8 mouse cellular contexts compared by ENCODE assay signal in the genomic region with DNA sequence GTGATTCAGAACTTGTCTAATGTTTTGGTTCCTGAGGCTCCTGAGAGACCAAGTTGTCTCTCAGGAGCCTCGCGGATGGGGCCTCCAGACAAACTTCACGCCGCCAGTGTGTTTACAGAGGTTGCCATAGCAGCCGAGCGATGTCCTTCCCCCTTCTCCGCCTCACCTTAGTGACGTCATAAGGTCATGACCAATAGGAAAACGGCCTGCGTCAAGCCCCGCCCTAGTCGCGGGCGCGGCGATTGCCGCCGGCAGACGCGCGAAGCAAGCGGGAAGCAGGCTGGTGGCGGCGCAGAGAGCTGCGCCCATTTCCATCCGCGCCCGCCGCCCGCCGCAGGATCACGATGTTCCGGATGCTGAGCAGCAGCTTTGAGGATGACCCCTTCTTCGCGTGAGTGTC. TPM values are rescaled to one million over a fixed set of nuclear protein-coding genes. Genes with fewer than 3 reads are reported as not detected.
DNase-seq lines count a peak whose midpoint lies in the region; ATAC-seq lines count a peak whose summit lies in the region.

A gene (plus strand): TSS at position 226 of the 400 bp plus-strand sequence.

- DNase-seq in B cell, adult 2 months = peak; percentile 85 to 86
- DNase-seq in liver = peak; percentile 85
- DNase-seq in spleen, postnatal 36 days (ENCODE audit: low spot score in 2 of 2) = peak; percentile 63 to 66

- H3K27me3 ChIP-seq in heart, embryonic 12.5 days (replicated peaks) = no peaks in the 10 kb centered on the region
- peaks cover 13% of the 10 kb centered on the region for H3K27me3 ChIP-seq in kidney, embryonic 16.5 days (ENCODE audit: insufficient read depth, low read length)

- peak within 1 kb of the TSS; percentile 72 for H3K9ac ChIP-seq in heart, embryonic 12.5 days
- peak within 1 kb of the TSS; percentile 54; the same call in 1 of the 2 replicates for H3K9ac ChIP-seq in kidney, embryonic 16.5 days (replicated peaks; ENCODE audit: low read length)

- H3K27ac ChIP-seq in brown adipose tissue, adult 24 weeks (replicated peaks; ENCODE audit: low read depth, low read length) = no peak within 1 kb of the TSS
- H3K27ac ChIP-seq in heart, embryonic 12.5 days (ENCODE audit: poor library complexity, severe bottlenecking) = peak within 1 kb of the TSS; percentile 32
- H3K27ac ChIP-seq in kidney, embryonic 16.5 days (ENCODE audit: low read length) = no peak within 1 kb of the TSS

- peak within 1 kb of the TSS; percentile 78 for H3K4me2 ChIP-seq in heart, embryonic 12.5 days
- H3K4me2 ChIP-seq in kidney, embryonic 16.5 days (replicated peaks; ENCODE audit: low read depth, low read length) = peak within 1 kb of the TSS; percentile 78

- H3K9me3 ChIP-seq in heart, embryonic 12.5 days (replicated peaks) = no peaks in the 10 kb centered on the region
- no peaks in the 10 kb centered on the region for H3K9me3 ChIP-seq in kidney, embryonic 16.5 days (ENCODE audit: low read length)

- peak; percentile 67 for ATAC-seq in erythroid progenitor cell, adult 5-6 weeks (replicated peaks; ENCODE audit: low FRiP score, poor library complexity, severe bottlenecking)
- peak; percentile 92 for ATAC-seq in heart, embryonic 12.5 days (ENCODE audit: insufficient number of reproducible peaks, low FRiP score)
- ATAC-seq in kidney, embryonic 16.5 days (ENCODE audit: low FRiP score, low TSS enrichment) = peak; percentile 98
- ATAC-seq in monocyte, adult 5-6 weeks (replicated peaks; ENCODE audit: insufficient number of reproducible peaks, low FRiP score, low TSS enrichment, poor library complexity, severe bottlenecking) = 0 out of 2 replicates have a peak, but pooled peaks have one; percentile 22

- H3K4me3 ChIP-seq in brown adipose tissue, adult 24 weeks (ENCODE audit: insufficient read depth, low read depth, low read length) = peak within 1 kb of the TSS; percentile 45
- H3K4me3 ChIP-seq in heart, embryonic 12.5 days = peak within 1 kb of the TSS; percentile 68
- peak within 1 kb of the TSS; percentile 51 for H3K4me3 ChIP-seq in kidney, embryonic 16.5 days (ENCODE audit: low read length)

- under 1% methylated on average over 35 of the region's 35 CpGs for WGBS in heart, embryonic 12.5 days
- under 1% methylated on average over 35 of the region's 35 CpGs for WGBS in kidney, embryonic 16.5 days

- no peaks in the 10 kb centered on the region for H3K4me1 ChIP-seq in brown adipose tissue, adult 24 weeks (ENCODE audit: control insufficient read depth, insufficient read depth, insufficient read length, low read length)
- H3K4me1 ChIP-seq in heart, embryonic 12.5 days (replicated peaks) = peaks cover 19% of the 10 kb centered on the region
- no peaks in the 10 kb centered on the region for H3K4me1 ChIP-seq in kidney, embryonic 16.5 days (ENCODE audit: insufficient read depth, low read length)

- no peaks in the 10 kb centered on the region for H3K36me3 ChIP-seq in heart, embryonic 12.5 days
- no peaks in the 10 kb centered on the region for H3K36me3 ChIP-seq in kidney, embryonic 16.5 days (ENCODE audit: insufficient read depth, low read length)

RNA-seq across cellular contexts. Expression of the gene that starts here (rescaled TPM):
- polyA plus RNA-seq in brown adipose tissue, adult 24 weeks (2012; ENCODE audit: insufficient read depth, insufficient read length, missing spikeins) = 10.9 and 13.2 TPM in 2 replicates
- total RNA-seq in erythroid progenitor cell, adult 5-6 weeks (2015; ENCODE audit: low replicate concordance) = not detected in 2 replicates
- total RNA-seq in erythroid progenitor cell, adult 5-6 weeks (2017; ENCODE audit: low replicate concordance) = not detected in 2 replicates
- polyA plus RNA-seq in heart, embryonic 12.5 days (2016; fragmentation: Nextera tagmentation; extraction: Ambion mirVana) = 114 and 116 TPM in 2 replicates
- 11.6 and 12.1 TPM in 2 replicates for polyA plus RNA-seq in kidney, embryonic 16.5 days (2015; fragmentation: Nextera tagmentation; extraction: Ambion mirVana)
- total RNA-seq in monocyte, adult 5-6 weeks (2017) = 0.32 to 0.39 TPM in 2 of 3 replicates, not detected in the other

Comparison
In these comparisons a context has a peak if more than half of its experiments do, and no peak if none do; other contexts are left out.
1. Peak in ATAC-seq in erythroid progenitor cell, adult 5-6 weeks; RNA of the gene not detected or under 1 TPM.
2. Peak in ATAC-seq in monocyte, adult 5-6 weeks; RNA of the gene not detected or under 1 TPM.
3. ATAC-seq: peak in every context shown above with its lines; median percentile 98 in kidney, embryonic 16.5 days; 92 in heart, embryonic 12.5 days; 67 in erythroid progenitor cell, adult 5-6 weeks; 22 in monocyte, adult 5-6 weeks.